Mouse (Mus musculus): ENCODE results near the gene Agap2. TPM values are rescaled to one million over a fixed set of nuclear protein-coding genes. Genes with fewer than 3 reads are reported as not detected.
A peak's percentile ranks its signal among the peaks of the same experiment; 100 is the strongest.
"Not testable (repeated sequence)": the region's sequence is repeated elsewhere in the genome, so short reads cannot be mapped to it uniquely, and the experiment has no call there.

Gene Agap2
- polyA plus RNA-seq, 1 experiment from 2014 or later, result 3.3 TPM

- WGBS, result 71% methylated on average over 2 of the region's 2 CpGs
- Histone ChIP-seq H3K4me3 (replicated peaks) (peak overlapping the region; percentile 94), H3K4me1 (replicated peaks) (peaks cover 59% of the 10 kb centered on the region), H3K27me3 (no peaks in the 10 kb centered on the region), H3K36me3 (peaks cover 30% of the 10 kb centered on the region), H3K4me2 (replicated peaks) (peak overlapping the region; percentile 88), H3K9me3 (no peaks in the 10 kb centered on the region), H3K9ac (replicated peaks) (peak overlapping the region; percentile 96), H3K27ac (peak overlapping the region; percentile 98)
- ATAC-seq, result no peak
Measured at GRCm38 (mm10) chr10:127061513-127061912, 13.6 kb upstream of the Agap2 start.

DNA sequence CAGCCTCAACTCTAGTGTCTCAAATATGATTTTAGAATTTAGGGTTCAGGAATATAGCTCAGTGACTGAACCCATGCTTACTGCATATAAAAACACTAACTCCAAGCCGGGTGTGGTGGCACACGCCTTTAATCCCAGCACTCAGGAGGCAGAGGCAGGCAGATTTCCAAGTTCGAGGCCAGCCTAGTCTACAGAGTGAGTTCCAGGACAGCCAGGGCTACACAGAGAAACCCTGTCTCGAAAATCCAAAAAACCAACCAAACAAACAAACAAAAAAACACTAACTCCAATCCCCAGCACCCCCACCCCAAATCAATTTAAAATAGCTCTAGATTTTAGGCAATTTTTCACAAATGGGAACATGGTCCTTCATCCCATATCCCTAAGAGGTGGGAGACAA is 13.0 kb upstream of the Agap2 start:
- ATAC-seq; H3K4me3 ChIP-seq (replicated peaks): not testable (repeated sequence)
- H3K4me1 ChIP-seq (replicated peaks), result peaks cover 60% of the 10 kb centered on the region

DNA sequence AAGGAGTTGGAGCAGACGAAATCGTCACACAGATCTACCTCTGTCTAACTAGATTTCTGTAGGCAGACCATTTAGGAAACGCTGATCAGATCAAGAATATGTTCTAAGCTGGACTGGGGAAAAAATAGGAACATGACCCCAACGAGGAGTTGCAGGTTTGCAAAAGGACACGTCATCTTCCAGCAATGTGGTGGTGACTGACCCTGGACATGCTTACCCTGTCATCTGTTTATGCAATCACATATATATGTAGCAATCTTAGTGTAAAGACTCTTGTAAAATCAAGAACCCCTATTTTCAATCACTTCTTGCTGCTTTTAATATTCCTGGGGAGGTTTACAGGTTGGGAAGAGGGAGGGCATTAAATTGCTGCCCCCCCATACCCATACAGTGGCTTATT is 12.6 kb upstream of the Agap2 start:
- H3K27ac ChIP-seq, result peak overlapping the region; percentile 82
- H3K4me3 ChIP-seq (replicated peaks), result no peak overlapping the region; the same call in 1 of the 2 replicates
- H3K4me1 ChIP-seq (replicated peaks), result peaks cover 56% of the 10 kb centered on the region
- H3K27me3 ChIP-seq, result no peaks in the 10 kb centered on the region
- peak overlapping the region; percentile 45; the same call in 1 of the 2 replicates for H3K4me2 ChIP-seq (replicated peaks)
- H3K36me3 ChIP-seq, result peaks cover 30% of the 10 kb centered on the region
- H3K9me3 ChIP-seq, result no peaks in the 10 kb centered on the region
- no peak for ATAC-seq
- 76% methylated on average over 5 of the region's 5 CpGs for WGBS
- no peak overlapping the region for H3K9ac ChIP-seq (replicated peaks)

More for the DNA sequence above, 13.0 kb upstream of the Agap2 start:
- H3K4me2 ChIP-seq (replicated peaks); H3K9ac ChIP-seq (replicated peaks); H3K9me3 ChIP-seq; H3K27me3 ChIP-seq: not testable (repeated sequence)
- peak overlapping the region; percentile 82 for H3K27ac ChIP-seq
- H3K36me3 ChIP-seq, result peaks cover 30% of the 10 kb centered on the region
- WGBS, result 89% methylated on average over 4 of the region's 4 CpGs

- peaks cover 56% of the 10 kb centered on the region for H3K4me1 ChIP-seq (replicated peaks)
- 0% methylated on average over 46 of the region's 46 CpGs for WGBS
Measured at GRCm38 (mm10) chr10:127063239-127063872, 11.7 kb upstream of the Agap2 start, which contains the start of gene Cdk4. Cdk4 (plus strand) TSS chr10:127063534.

GRCm38 (mm10) chr10:127063913-127064870 is 10.9 kb upstream of the Agap2 start:
- H3K36me3 ChIP-seq, result peaks cover 40% of the 10 kb centered on the region
- 13% methylated on average over 37 of the region's 37 CpGs for WGBS
- H3K4me2 ChIP-seq (replicated peaks), result peak overlapping the region; percentile 93
- peak overlapping the region; percentile 96 for H3K9ac ChIP-seq (replicated peaks)
- H3K9me3 ChIP-seq, result no peaks in the 10 kb centered on the region
- H3K27me3 ChIP-seq, result no peaks in the 10 kb centered on the region
- H3K4me1 ChIP-seq (replicated peaks), result peaks cover 57% of the 10 kb centered on the region
- ATAC-seq, result peak; percentile 0; the same call in 1 of the 2 replicates
- H3K27ac ChIP-seq, result peak overlapping the region; percentile 90
- H3K4me3 ChIP-seq (replicated peaks), result peak overlapping the region; percentile 77

More at GRCm38 (mm10) chr10:127063239-127063872, 11.7 kb upstream of the Agap2 start, which contains the start of gene Cdk4:
- Histone ChIP-seq H3K27ac (peak within 1 kb of the TSS; percentile 90), H3K4me3 (replicated peaks) (peak within 1 kb of the TSS; percentile 77), H3K9me3 (no peaks in the 10 kb centered on the region), H3K36me3 (peaks cover 37% of the 10 kb centered on the region), H3K4me2 (replicated peaks) (peak within 1 kb of the TSS; percentile 93), H3K9ac (replicated peaks) (peak within 1 kb of the TSS; percentile 96), H3K27me3 (no peaks in the 10 kb centered on the region)
- ATAC-seq, result peak; percentile 86

DNA sequence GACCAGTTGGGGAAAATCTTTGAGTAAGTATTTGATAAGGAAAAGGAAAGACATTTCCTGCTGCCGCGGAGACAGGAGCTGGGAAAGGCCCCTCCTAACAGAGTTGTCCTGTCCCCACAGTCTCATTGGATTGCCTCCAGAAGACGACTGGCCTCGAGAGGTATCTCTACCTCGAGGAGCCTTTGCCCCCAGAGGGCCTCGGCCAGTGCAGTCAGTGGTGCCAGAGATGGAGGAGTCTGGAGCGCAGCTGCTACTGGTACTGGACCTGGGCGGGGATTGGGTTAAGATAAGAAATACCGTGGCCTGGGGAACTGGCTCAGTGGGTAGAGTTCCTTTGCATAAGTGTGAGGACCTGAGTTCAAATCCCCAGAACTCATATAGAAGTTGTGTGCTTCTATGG is 9.1 kb upstream of the Agap2 start:
- Histone ChIP-seq H3K4me1 (replicated peaks) (peaks cover 60% of the 10 kb centered on the region), H3K36me3 (peaks cover 40% of the 10 kb centered on the region), H3K4me3 (replicated peaks) (peak overlapping the region; percentile 17; the same call in 1 of the 2 replicates), H3K4me2 (replicated peaks) (no peak overlapping the region), H3K27me3 (no peaks in the 10 kb centered on the region), H3K9me3 (no peaks in the 10 kb centered on the region), H3K9ac (replicated peaks) (no peak overlapping the region), H3K27ac (0 out of 2 replicates have a peak overlapping the region, but pooled peaks have one; percentile 21)
- ATAC-seq, result no peak
- 91% methylated on average over 9 of the region's 9 CpGs for WGBS

- Histone ChIP-seq H3K36me3 (peaks cover 40% of the 10 kb centered on the region), H3K27ac (peak overlapping the region; percentile 2; the same call in 1 of the 2 replicates), H3K9me3 (no peaks in the 10 kb centered on the region), H3K4me1 (replicated peaks) (peaks cover 59% of the 10 kb centered on the region), H3K9ac (replicated peaks) (no peak overlapping the region), H3K4me3 (replicated peaks) (0 out of 2 replicates have a peak overlapping the region, but pooled peaks have one; percentile 8), H3K4me2 (replicated peaks) (no peak overlapping the region), H3K27me3 (no peaks in the 10 kb centered on the region)
- ATAC-seq, result no peak
- WGBS, result 88% methylated on average over 14 of the region's 14 CpGs
Measured at GRCm38 (mm10) chr10:127066519-127067018, 8.5 kb upstream of the Agap2 start.

- Histone ChIP-seq H3K9ac (replicated peaks) (peak overlapping the region; percentile 63), H3K9me3 (no peaks in the 10 kb centered on the region), H3K4me3 (replicated peaks) (peak overlapping the region; percentile 66), H3K4me2 (replicated peaks) (peak overlapping the region; percentile 70), H3K4me1 (replicated peaks) (peaks cover 49% of the 10 kb centered on the region), H3K27ac (peak overlapping the region; percentile 92; the same call in 1 of the 2 replicates), H3K36me3 (peaks cover 40% of the 10 kb centered on the region), H3K27me3 (no peaks in the 10 kb centered on the region)
- 80% methylated on average over 9 of the region's 9 CpGs for WGBS
- ATAC-seq, result no peak
Measured at GRCm38 (mm10) chr10:127068360-127069038, 6.6 kb upstream of the Agap2 start.

- Histone ChIP-seq H3K9me3 (no peaks in the 10 kb centered on the region), H3K4me2 (replicated peaks) (peak overlapping the region; percentile 70), H3K4me1 (replicated peaks) (peaks cover 48% of the 10 kb centered on the region), H3K27ac (peak overlapping the region; percentile 92), H3K4me3 (replicated peaks) (peak overlapping the region; percentile 66), H3K27me3 (no peaks in the 10 kb centered on the region), H3K9ac (replicated peaks) (peak overlapping the region; percentile 63), H3K36me3 (peaks cover 40% of the 10 kb centered on the region)
- ATAC-seq, result peak; percentile 85
- WGBS, result 8% methylated on average over 30 of the region's 30 CpGs
Measured at GRCm38 (mm10) chr10:127069281-127070189, 5.5 kb upstream of the Agap2 start.

- Histone ChIP-seq H3K36me3 (peaks cover 32% of the 10 kb centered on the region), H3K4me1 (replicated peaks) (peaks cover 39% of the 10 kb centered on the region), H3K4me3 (replicated peaks) (peak within 1 kb of the TSS; percentile 66), H3K4me2 (replicated peaks) (peak within 1 kb of the TSS; percentile 70), H3K9ac (replicated peaks) (peak within 1 kb of the TSS; percentile 80), H3K27me3 (0 out of 2 replicates have a peak, but pooled peaks cover 5% of the 10 kb centered on the region), H3K9me3 (no peaks in the 10 kb centered on the region), H3K27ac (peak within 1 kb of the TSS; percentile 92)
- ATAC-seq, result peak; percentile 94
- 2% methylated on average over 36 of the region's 36 CpGs for WGBS
Measured at GRCm38 (mm10) chr10:127070190-127071121, 4.6 kb upstream of the Agap2 start, which contains the start of gene Tspan31. Tspan31 (minus strand) TSS chr10:127070264.

All from midbrain, embryonic 13.5 days (tissue).